Mouse (Mus musculus) gastrocnemius, adult 8-10 months (tissue): Measurements from ENCODE around the gene Nelfa. TPM values are rescaled to one million over a fixed set of nuclear protein-coding genes. Genes with fewer than 3 reads are reported as not detected.

Experiments used
- microRNA-seq: library from miRNA; unstranded; fragments of <30 nt; microRNA quantifications from one replicate; pipeline ENCODE4 v1.2.0, GENCODE M21; 2022
- total RNA-seq, 4 experiments: library from RNA; stranded (reverse); gene quantifications; 2 replicates each; pipeline ENCODE4 v1.2.4; 2022

The Nelfa gene
- total RNA-seq, 4 experiments from 2014 or later: 5.7 to 7.0 (median 6.4) TPM

Small RNA genes lying within 50 kb of the gene (microRNA-seq; reads per million reads assigned to microRNA genes)
- not detected for gene Mir7024

Other genes with a start within 250 kb of the Nelfa start
- 1 to 10 TPM; 1.6 to 4.7 (median 1.9) TPM for gene Fgfr3, start 214.7 kb downstream of the Nelfa start, total RNA-seq
- 10 to 100 TPM; 69.8 to 82.0 (median 73.8) TPM for gene Letm1, start 153.6 kb downstream of the Nelfa start, total RNA-seq
- 10 to 100 TPM in 3 of 4 experiments, 1 to 10 TPM in 1; 7.4 to 12.7 (median 11.2) TPM for gene Nsd2, start 115.7 kb downstream of the Nelfa start, total RNA-seq
- gene Gm1673, start 47.0 kb upstream of the Nelfa start, total RNA-seq: not detected
- under 1 TPM; 0.16 to 0.24 (median 0.20) TPM for gene Nat8l, start 59.6 kb upstream of the Nelfa start, total RNA-seq
- gene Poln, start 233.0 kb upstream of the Nelfa start, total RNA-seq: 1 to 10 TPM in 1 of 4 experiments, under 1 TPM in 2, not detected in 1; 0.51 to 2.3 (median 0.89) TPM
- 1 to 10 TPM; 3.5 to 4.0 (median 3.6) TPM for gene Haus3, start 233.1 kb upstream of the Nelfa start, total RNA-seq